Mouse (Mus musculus) gastrocnemius, postnatal 36 days (tissue): ENCODE data around the gene Ppp1r9b. TPM values are rescaled to one million over a fixed set of nuclear protein-coding genes. Genes with fewer than 3 reads are reported as not detected.

Experiments used
- DNase-seq, 2 experiments: peaks; one replicate each; pipeline ENCODE4 v3.0.0; 2022
- intact Hi-C: fragments of 180-260 bp; cut with DNase I; formaldehyde crosslinking; loops from one replicate; pipeline ENCODE4 v1.15.1; 2025
- total RNA-seq, 2 experiments: library from RNA; stranded (reverse); gene quantifications; 2 replicates each; pipeline ENCODE4 v1.2.3; 2021

The Ppp1r9b gene
- total RNA-seq, 2 experiments from 2014 or later: 21.9 to 22.0 TPM

DNA sequence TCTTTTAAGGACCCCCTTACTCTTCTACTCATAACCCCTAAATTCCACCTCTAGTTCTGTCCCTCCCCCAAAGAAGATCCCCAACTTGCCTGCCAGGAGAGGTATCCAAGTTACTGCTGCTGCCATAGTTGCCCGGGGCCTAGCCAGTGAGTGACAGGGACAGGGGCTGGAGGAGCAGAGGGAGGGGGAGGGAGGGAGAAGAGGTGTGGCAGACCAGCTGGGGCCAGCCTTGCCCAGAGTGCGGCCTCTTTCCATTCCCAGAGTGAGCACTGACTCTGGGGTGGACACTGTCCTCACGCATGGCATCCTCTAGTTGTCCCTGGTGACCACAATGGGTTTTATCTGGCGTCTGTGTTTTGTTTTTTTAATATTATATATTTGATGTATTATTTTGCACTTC, 17.5 kb upstream of the Ppp1r9b start:
- peak in 1 of 2 experiments; percentile 39 for DNase-seq
- intact Hi-C loops: no loop called here

DNA sequence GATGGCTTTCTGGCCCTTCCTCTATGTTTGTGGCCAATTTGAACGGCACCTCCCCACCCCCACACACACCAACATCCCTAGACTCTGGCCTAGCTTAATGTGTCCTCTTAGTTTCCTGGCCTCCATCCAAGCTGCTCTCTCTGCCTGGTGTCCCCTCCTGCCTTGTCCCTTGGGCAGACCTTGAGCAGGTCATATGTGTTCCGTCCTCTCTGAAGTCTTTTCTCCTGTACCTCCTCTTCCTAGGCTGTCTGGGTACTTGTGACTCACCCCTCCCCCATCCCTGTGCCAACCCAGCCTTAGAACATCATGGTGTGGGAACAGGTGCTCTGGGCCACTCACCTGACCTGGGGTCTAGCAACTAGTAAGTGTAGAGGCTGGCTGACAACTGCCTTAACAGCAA, 15.9 kb upstream of the Ppp1r9b start:
- no peak for DNase-seq
- intact Hi-C loops: no loop called here

DNA sequence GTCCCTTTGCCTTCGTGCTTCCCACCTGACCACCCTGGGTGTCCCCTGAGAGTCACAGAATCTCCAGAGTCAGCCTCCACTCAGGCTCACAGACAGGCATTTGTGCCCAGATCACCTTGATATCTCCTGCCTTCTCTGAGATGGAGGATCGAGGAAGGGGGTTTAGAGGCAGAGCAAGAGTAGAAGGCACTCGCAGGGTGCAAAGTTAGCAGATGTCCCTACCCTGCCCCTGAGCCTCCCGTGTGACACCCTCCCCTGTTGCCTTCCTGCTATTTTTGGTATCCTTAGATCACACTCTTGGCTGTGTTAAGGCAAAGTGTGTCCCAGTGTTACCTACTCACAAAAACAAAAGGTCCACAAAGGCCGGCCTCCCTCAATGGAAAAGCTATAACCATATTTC, 14.6 kb upstream of the Ppp1r9b start, which contains the start of gene Sgca:
Sgca (minus strand) TSS at position 129 of the 400 bp plus-strand sequence.
- no peak for DNase-seq
- intact Hi-C loops: no loop called here

DNA sequence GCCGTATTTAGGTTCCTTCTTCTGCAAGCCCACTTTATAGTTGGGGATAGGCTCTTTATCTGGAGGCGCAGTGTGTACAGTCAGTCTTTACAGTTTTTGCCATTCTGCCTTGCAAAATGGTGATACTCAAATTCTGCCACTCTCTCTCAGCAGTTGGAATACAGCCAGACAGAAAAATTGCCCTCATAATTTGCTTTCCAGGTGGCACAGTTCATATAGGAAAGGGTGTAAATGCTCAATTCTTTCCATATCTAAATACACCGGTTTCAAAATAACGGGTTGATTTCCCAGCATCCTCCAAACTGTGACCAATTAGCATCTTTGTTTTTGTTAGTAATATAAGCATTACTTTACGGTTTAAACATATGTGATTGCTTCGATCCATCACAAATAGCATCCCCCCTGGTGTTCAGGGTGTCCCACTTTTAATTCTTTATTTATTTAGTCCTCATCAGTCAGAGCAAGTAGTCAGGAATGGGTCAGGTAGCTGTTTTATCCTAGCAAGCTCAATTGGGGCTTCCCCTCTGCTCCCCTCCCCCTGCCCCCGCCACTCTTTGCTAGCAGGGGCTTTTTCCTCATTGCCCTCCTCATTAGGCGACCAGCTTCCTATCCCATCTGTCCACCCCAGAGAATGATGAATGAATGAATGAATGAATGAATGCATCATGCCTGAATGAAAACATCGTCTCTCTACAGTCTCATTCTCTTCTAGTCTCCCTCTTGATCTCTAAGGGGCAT, 12.5 kb upstream of the Ppp1r9b start:
- DNase-seq: no peak
- intact Hi-C loops: no loop called here

DNA sequence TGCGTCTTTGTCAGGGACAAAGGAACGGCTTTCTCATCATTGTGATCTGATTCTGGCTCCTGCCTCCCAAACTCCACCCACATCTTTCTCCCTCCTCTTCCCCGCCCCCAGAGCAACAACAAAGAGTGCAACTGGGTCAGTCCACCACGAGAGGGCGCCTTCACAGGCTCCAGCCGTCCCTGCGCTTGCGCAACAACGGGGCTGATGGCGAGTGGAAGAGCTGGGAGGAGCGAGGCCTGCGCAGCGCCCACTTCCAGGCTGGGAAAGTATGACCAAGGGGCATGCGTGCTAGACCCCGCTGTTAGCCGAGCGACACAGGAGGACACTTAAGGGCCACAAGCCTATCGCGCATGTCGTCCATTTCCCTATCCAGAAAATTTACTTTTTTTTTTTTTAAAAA, 11.9 kb upstream of the Ppp1r9b start:
- peak; percentile 96 for DNase-seq
- intact Hi-C loops: loop anchor here (1.0 kb wide), 1 partner anchor 12 kb away; the partner anchor contains the start of gene Ppp1r9b

DNA sequence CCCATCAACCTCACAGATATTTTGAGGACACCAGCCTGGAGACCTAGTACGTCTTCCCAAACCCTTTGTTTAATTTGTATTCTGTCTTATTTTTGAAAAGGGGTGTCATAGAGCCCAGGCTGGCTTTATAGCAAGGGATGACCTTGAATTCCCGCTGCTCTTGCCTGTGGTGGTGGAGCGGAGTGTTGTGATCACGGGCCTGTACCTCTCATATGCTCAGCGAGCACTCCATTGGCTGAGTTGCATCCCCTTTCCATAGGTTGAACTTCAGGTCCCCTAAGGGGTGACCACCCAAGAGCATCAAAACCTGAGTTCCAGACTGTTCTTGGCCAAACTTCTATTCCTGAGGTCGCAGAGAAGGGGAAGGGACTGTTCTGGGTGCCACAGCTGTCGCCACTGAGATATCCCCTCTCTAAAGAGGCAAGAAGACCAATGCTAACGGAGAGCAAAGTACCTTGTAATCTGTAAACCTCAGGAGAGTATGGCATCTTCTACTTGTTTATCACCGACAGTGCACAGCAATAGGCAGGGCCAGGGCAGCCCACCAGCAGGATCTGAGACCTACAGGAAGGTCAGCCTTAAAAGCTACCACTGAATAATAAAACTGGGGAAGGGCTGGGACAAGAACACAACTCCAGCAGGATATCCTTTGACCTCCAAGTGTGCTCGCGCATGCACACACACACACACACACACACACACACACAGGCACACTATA, 11.2 kb upstream of the Ppp1r9b start:
- no peak for DNase-seq
- intact Hi-C loops: loop anchor here (1.0 kb wide), 1 partner anchor 12 kb away; the partner anchor contains the start of gene Ppp1r9b

DNA sequence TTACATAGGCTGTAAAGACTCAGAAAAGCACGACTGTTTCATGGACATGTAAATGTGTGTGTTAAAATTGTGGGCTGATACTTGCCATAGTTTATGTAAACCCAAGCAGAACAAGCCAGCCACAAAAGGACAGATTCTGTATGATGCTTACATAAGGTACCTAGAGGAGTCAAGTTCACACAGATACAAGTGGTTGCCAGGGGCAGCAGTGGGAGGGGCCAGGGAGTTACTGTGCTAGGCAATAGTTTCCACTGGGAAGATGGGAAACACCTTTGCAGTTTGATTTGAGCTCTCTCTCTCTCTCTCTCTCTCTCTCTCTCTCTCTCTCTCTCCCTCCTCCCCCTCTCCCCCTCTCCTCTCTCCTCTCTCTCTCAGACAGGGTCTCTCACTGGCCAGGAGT, 5.7 kb upstream of the Ppp1r9b start:
- intact Hi-C loops: no loop called here

DNA sequence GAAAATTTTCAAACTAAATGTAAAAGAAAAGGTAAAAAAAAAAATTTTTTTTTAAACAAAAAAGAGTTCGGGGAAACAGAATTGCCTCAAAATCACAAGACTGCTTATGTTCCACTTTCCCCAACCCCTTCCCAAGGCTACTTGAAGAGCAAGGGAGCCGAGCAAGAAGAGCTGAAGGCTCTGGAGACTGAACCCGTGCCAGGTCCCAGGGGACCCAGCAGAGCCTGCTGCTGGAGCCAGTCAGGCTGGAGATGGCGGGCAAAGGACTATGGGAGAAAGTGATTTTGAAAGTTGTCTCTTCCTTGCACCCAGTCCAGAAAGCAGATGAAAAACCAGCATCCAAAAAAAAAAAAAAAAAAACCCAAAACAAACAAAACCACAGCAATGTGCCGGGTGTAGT, 5.0 kb upstream of the Ppp1r9b start:
- DNase-seq: no peak
- intact Hi-C loops: no loop called here

More for the DNA sequence above, 5.7 kb upstream of the Ppp1r9b start:
- no peak for DNase-seq

DNA sequence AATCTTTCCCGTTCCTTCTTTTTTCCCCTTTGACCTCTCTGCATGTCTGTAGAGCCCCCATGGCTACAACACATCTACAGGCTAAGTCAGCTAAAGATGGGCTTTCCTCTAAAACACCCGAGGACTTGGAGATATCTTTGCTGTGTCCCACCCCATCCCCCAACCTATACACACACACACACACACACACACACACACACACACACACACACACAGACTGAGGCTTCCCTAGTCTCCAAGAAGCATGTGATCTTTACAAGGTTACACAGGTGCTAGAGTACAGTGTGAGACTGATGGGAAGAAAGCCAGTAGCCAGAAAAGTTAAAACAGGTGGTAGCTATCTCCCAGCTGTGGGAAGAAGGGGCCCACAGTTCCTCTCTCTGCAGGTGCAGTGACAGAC, 4.4 kb upstream of the Ppp1r9b start:
- no peak for DNase-seq
- intact Hi-C loops: no loop called here

DNA sequence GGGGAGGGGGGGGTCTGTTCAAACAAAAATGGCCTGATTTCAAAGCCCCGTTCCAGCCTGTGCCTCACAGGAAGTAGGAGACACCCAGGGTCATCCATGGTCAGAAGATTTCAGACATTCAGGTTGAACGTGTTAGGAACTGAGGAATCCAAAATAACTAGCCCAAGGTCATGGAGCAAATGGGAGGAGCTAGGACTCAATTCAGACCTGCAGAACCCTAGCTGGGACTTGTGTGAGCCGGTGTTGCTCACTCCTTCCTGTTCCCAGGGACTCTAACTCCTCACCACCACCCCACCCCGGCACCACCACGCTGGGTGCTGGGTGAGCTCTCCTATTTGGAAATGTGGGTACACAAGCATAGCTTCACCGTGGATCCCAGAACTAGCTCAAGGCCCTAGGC, 3.5 kb upstream of the Ppp1r9b start:
- no peak for DNase-seq
- intact Hi-C loops: no loop called here

DNA sequence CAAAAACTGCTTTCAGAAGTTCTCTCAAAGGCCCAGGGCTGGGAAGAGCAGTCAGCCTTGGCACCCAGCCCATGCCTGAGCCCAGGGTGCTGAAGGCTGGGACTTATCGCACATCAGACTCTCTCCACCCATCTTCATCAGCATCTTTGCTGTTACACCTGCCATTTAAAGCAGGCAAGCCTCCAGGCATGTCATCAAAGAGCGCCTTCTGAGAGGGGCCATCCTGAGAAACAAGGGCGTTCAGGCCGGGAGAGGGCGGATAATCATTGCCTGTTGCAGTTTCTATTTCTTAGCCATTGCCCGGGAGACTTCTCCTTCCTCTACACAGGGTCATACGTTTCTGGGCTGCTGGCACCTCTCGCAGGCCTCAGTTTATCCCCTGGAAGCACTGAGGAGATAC, 3.0 kb upstream of the Ppp1r9b start:
- no peak for DNase-seq
- intact Hi-C loops: no loop called here

DNA sequence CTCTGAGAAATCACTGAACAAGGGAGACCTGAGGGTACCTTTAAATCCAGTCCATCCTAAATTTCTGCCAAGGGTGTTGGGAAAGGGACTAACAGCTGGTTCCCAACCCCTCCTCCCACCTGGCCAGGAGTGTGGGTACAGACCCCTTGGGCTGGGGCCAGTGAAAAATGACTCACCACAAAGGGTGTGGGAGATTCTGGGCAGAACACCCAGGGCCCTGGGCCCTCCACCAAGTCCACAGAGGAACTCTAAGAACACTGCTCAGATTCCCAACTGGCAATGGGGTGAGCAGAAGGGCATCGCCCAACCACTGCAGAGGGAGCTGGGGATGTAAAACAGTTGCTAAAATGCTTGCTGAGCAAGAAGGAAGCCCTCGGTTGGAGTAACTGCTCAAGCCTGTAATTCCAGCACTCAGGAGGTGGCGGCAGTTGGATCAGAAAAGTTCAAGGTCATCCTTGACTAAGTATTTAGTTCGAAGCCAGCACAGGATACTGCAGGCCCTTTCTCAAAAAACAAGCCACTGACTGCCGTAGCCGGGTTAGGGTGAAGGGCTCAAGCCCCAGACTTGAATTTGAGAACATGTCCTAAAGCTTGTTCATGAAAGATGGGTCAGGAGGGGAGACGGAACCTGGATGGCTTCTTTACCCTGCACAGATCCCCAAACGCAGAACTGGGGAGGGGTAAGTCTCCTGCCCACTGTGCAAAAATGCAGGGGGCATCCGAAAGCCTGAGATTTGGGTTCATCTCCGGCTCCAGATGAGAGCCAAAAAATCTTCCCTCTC, 1.9 kb upstream of the Ppp1r9b start:
- intact Hi-C loops: no loop called here
- peak; percentile 72 to 79 for DNase-seq

DNA sequence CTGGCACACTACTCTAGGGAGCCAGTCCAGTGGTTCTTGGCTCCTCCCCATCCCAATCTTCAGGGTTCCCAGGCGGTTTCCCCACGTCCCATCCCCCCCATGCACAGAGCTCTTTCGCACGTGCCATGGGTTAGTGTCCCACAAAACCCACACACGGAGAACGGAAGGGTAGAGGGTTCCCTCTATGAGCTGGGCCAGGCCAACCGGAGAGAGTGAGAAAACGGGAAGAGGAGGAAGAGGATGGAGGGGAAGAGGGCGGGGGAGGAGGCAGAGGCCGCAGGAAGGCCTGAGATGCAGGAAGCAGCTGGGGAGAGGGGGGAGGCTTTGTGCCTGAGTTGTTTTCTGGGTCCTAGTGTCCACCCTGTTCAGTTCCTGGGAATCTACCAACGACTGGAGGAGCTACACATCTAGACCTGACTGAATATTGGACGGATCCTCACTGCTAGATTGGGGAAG, 1.2 kb upstream of the Ppp1r9b start:
- intact Hi-C loops: no loop called here
- peak; percentile 73 to 74 for DNase-seq

DNA sequence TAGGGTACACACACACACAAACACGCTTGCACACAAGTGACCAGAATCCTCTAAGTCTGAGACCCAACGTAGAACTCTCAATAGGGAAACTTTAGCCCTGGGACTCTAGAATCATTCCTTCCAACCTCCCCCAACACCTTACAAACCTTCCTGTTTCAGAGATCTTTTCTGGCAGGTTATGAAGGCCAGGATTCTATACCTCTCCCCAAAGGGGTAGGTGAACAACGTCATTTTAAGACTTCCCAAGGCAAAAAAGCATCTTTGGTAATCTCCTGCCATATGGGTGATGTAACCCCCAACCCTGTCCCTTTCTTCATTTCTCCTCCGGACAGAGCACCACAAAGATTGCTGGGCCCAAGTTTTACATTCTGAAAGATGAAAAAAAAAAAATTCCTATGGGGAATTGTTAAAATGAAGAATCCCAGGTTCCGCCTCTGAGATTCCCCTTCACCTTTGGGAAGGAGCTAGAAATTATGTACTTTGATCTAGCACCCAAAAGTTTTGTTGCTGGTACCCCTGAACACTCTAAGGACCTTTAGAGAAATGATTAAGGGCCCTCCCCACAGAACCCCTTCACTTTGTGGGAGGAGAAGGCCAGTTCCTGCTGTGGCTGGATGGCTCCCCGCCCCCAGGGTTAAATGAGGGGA, 610 bp upstream of the Ppp1r9b start:
- intact Hi-C loops: no loop called here
- DNase-seq: no peak

DNA sequence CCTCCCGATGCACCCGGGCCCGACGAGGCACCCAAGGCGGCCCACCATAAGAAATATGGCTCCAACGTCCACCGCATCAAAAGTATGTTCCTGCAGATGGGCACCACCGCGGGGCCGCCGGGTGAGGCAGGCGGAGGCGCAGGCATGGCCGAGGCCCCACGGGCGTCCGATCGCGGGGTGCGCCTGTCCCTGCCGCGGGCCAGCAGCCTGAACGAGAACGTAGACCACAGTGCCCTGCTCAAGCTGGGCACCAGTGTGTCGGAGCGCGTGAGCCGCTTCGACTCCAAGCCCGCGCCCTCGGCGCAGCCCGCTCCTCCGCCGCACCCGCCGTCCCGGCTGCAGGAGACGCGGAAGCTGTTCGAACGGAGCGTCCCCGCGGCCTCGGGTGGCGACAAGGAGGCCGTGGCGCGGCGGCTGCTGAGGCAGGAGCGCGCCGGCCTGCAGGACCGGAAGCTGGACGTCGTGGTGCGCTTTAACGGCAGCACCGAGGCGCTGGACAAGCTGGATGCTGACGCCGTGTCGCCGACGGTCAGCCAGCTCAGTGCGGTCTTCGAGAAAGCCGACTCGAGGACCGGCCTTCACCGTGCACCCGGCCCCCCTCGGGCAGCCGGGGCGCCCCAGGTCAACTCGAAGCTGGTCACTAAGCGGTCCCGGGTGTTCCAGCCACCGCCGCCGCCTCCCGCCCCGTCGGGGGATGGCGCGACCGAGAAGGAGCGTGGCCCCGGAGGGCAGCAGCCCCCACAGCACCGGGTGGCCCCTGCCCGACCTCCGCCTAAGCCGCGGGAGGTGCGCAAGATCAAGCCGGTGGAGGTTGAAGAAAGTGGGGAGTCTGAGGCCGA, 1.0 kb downstream of the Ppp1r9b start:
- DNase-seq: peak in 1 of 2 experiments; percentile 44
- intact Hi-C loops: loop anchor here (1.0 kb wide), 1 partner anchor 13 kb away; no protein-coding TSS in a partner anchor

DNA sequence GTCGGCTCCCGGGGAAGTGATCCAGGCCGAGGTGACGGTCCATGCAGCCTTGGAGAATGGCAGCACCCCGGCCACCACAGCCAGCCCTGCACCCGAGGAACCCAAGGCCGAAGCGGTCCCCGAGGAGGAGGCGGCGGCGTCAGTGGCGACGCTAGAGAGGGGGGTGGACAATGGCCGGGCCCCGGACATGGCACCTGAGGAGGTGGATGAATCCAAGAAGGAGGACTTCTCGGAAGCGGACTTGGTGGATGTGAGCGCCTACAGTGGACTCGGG, 1.6 kb downstream of the Ppp1r9b start:
- intact Hi-C loops: no loop called here
- no peak for DNase-seq

DNA sequence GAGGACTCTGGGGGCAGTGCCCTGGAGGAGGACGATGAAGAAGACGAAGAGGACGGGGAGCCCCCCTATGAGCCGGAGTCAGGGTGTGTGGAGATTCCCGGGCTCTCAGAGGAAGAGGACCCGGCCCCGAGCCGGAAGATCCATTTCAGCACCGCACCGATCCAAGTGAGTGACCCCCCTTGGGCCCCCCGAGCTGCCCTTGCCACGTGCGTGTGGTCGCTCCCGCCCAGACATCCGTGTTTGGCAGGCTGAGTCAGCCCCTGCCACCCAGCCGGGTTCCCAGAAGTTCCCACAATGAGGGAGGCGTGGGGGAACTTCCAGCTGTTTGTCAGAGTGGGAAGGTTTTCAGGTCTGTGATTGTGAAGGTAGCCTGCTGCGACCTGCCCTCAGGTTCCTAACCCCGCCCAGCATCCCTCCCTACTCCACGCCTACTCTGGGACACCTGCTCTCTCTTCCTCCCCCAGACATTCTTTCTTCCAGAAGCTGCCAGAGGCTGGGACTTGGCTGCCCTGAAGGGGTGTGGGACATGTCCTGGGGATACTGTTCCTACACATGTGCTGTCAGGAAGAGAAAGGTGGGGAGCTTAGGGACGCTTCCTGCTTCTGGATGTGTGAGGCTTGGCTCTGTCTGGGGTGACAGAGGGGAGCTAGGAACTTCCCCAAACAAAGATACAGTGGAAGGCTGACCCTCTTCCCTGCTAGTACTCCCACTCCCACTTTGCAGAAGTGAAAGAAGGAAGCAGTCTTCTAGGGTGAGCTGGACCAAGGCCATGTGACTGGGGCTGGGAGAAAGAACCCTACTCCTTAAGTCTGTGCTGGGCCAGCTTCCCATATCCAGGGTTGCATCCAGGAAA, 2.1 kb downstream of the Ppp1r9b start:
- DNase-seq: no peak
- intact Hi-C loops: no loop called here

DNA sequence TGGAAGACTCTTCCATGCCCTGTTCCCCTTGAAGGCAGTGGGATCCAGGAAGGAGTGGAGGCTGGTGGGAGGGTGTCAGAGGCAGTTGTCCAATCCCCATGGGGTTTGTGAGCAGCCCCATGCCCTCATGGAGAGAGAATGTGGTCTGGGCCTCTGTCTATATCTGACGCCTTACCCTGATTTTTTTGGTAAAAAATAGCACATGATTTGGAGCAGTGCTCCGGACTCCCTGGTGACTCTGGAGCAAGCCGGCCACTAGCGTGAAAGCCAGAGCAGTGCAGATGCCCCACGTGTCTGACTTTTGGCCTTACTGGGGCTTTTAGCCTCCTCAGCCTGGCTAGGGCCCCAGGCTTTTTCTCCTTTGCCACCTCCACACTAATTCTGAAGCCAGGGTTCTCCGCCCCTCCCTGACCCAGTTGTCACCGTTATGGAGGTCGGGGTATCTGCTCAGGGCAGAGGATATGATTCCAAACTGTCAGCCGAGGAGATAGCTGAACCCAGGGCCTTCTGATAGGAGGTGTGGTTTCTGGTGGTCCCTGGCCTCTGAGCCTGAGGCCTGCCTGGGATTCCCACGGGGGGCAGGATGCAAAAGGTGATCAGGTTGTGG, 3.5 kb downstream of the Ppp1r9b start:
- DNase-seq: no peak
- intact Hi-C loops: no loop called here
